Mouse (Mus musculus) megakaryocyte-erythroid progenitor cell, adult 5-6 weeks (primary cell): ENCODE measurements at regions not wholly inside any gene's neighbourhood (a gene's known extent, or its start where the extent isn't known, plus 50 kb on each side); places are given as distances from the start of the nearest gene placed in this dataset.
"Not testable (repeated sequence)": the region's sequence is repeated elsewhere in the genome, so short reads cannot be mapped to it uniquely, and the experiment has no call there.

Experiments used
- ATAC-seq: replicated peaks from 2 replicates; pipeline ENCODE4 v1.8.0; 2016; ENCODE audit warnings: mild to moderate bottlenecking, inconsistent platforms; ENCODE audit not compliant: severe bottlenecking, poor library complexity, low FRiP score, low TSS enrichment

GRCm38 (mm10) chr19:27122348-27122747 lies 93.9 kb upstream of the Vldlr start:
- ATAC-seq: no peak

- ATAC-seq: no peak
Observed at GRCm38 (mm10) chr19:27123334-27123733, 93.0 kb upstream of the Vldlr start.

GRCm38 (mm10) chr19:27123806-27124469 lies 92.3 kb upstream of the Vldlr start:
- peak; percentile 63; the same call in 1 of the 2 replicates for ATAC-seq

GRCm38 (mm10) chr19:27128501-27128900 lies 87.8 kb upstream of the Vldlr start:
- ATAC-seq: not testable (repeated sequence)

- no peak for ATAC-seq
Observed at GRCm38 (mm10) chr19:27134360-27134759, 81.9 kb upstream of the Vldlr start.

GRCm38 (mm10) chr19:27140892-27141291 lies 75.4 kb upstream of the Vldlr start:
- no peak for ATAC-seq

GRCm38 (mm10) chr19:27142181-27142580 lies 74.1 kb upstream of the Vldlr start:
- ATAC-seq: no peak

GRCm38 (mm10) chr19:27147404-27147803 lies 68.9 kb upstream of the Vldlr start:
- no peak for ATAC-seq

GRCm38 (mm10) chr19:27148330-27148729 lies 68.0 kb upstream of the Vldlr start:
- no peak for ATAC-seq

GRCm38 (mm10) chr19:27149567-27149966 lies 66.7 kb upstream of the Vldlr start:
- ATAC-seq: 0 out of 2 replicates have a peak, but pooled peaks have one; percentile 30

GRCm38 (mm10) chr19:27161933-27162332 lies 54.4 kb upstream of the Vldlr start:
- ATAC-seq: no peak
